Mouse (Mus musculus): ENCODE measurements around the gene Dvl3. TPM values are rescaled to one million over a fixed set of nuclear protein-coding genes. Genes with fewer than 3 reads are reported as not detected.

Gene Dvl3
- polyA plus RNA-seq, 1 experiment: 21.1 TPM

GRCm38 (mm10) chr16:20557381-20557780, 40.6 kb downstream of the Dvl3 start:
- H3K36me3 ChIP-seq (replicated peaks; ENCODE audit: low read length): peaks cover 98% of the 10 kb centered on the region
- TF ChIP-seq GATA1 (IDR thresholded peaks at IDR 0.05; ENCODE audit: borderline replicate concordance, low read length): no peak
- TF ChIP-seq FLI1 (IDR thresholded peaks at IDR 0.05; ENCODE audit: low read length): no peak

GRCm38 (mm10) chr16:20565075-20565474, 48.3 kb downstream of the Dvl3 start:
- peaks cover 22% of the 10 kb centered on the region for H3K27me3 ChIP-seq (replicated peaks)
- H3K4me3 ChIP-seq (replicated peaks): no peak overlapping the region
- H3K9me3 ChIP-seq: no peaks in the 10 kb centered on the region
- no peak for TF ChIP-seq GATA1 (IDR thresholded peaks at IDR 0.05; ENCODE audit: borderline replicate concordance, low read length)
- no peak for TF ChIP-seq FLI1 (IDR thresholded peaks at IDR 0.05; ENCODE audit: low read length)
- H3K36me3 ChIP-seq (replicated peaks; ENCODE audit: low read length): peaks cover 36% of the 10 kb centered on the region
- H3K4me1 ChIP-seq: no peaks in the 10 kb centered on the region

More at GRCm38 (mm10) chr16:20557381-20557780, 40.6 kb downstream of the Dvl3 start:
- Histone ChIP-seq H3K4me1 (peaks cover 7% of the 10 kb centered on the region), H3K4me3 (replicated peaks) (no peak overlapping the region), H3K27me3 (replicated peaks) (no peaks in the 10 kb centered on the region), H3K9me3 (no peaks in the 10 kb centered on the region)

Other genes starting within 250 kb of the Dvl3 start
- 30.1 and 165 TPM in 2 replicates for gene Parl, start 214.6 kb upstream of the Dvl3 start, polyA plus RNA-seq (2012; ENCODE audit: insufficient read depth, low replicate concordance)
- not detected in 2 replicates for gene Cyp2ab1, start 191.6 kb upstream of the Dvl3 start, polyA plus RNA-seq (2012; ENCODE audit: insufficient read depth, low replicate concordance)
- gene Abcc5, start 90.6 kb upstream of the Dvl3 start, polyA plus RNA-seq (2012; ENCODE audit: insufficient read depth, low replicate concordance): 5.3 and 17.1 TPM in 2 replicates
- 5.9 and 9.1 TPM in 2 replicates for gene Eif2b5, start 18.2 kb upstream of the Dvl3 start, polyA plus RNA-seq (2012; ENCODE audit: insufficient read depth, low replicate concordance)
- gene Ap2m1, start 18.5 kb downstream of the Dvl3 start, polyA plus RNA-seq (2012; ENCODE audit: insufficient read depth, low replicate concordance): 49.0 and 228 TPM in 2 replicates
- 24.1 TPM in 1 of 2 replicates, not detected in the other for gene Abcf3, start 31.6 kb downstream of the Dvl3 start, polyA plus RNA-seq (2012; ENCODE audit: insufficient read depth, low replicate concordance)
- not detected in 2 replicates for gene Vwa5b2, start 72.5 kb downstream of the Dvl3 start, polyA plus RNA-seq (2012; ENCODE audit: insufficient read depth, low replicate concordance)
- gene Eef1akmt4, start 94.6 kb downstream of the Dvl3 start, polyA plus RNA-seq (2012; ENCODE audit: insufficient read depth, low replicate concordance): 5.4 and 20.7 TPM in 2 replicates
- not detected in 2 replicates for gene Gm49333, start 94.6 kb downstream of the Dvl3 start, polyA plus RNA-seq (2012; ENCODE audit: insufficient read depth, low replicate concordance)
- 15.2 and 24.9 TPM in 2 replicates for gene Alg3, start 94.8 kb downstream of the Dvl3 start, polyA plus RNA-seq (2012; ENCODE audit: insufficient read depth, low replicate concordance)
- gene Camk2n2, start 104.3 kb downstream of the Dvl3 start, polyA plus RNA-seq (2012; ENCODE audit: insufficient read depth, low replicate concordance): 2.3 and 5.9 TPM in 2 replicates
- 0.48 TPM in 1 of 2 replicates, not detected in the other for gene Ece2, start 112.8 kb downstream of the Dvl3 start, polyA plus RNA-seq (2012; ENCODE audit: insufficient read depth, low replicate concordance)
- gene Psmd2, start 134.7 kb downstream of the Dvl3 start, polyA plus RNA-seq (2012; ENCODE audit: insufficient read depth, low replicate concordance): 33.0 and 128 TPM in 2 replicates
- gene Eif4g1, start 151.3 kb downstream of the Dvl3 start, polyA plus RNA-seq (2012; ENCODE audit: insufficient read depth, low replicate concordance): 247 and 739 TPM in 2 replicates
- 7.9 and 8.6 TPM in 2 replicates for gene Fam131a, start 176.3 kb downstream of the Dvl3 start, polyA plus RNA-seq (2012; ENCODE audit: insufficient read depth, low replicate concordance)
- 2.9 TPM in 1 of 2 replicates, not detected in the other for gene Polr2h, start 200.7 kb downstream of the Dvl3 start, polyA plus RNA-seq (2012; ENCODE audit: insufficient read depth, low replicate concordance)
- 2.1 TPM in 1 of 2 replicates, not detected in the other for gene Clcn2, start 200.8 kb downstream of the Dvl3 start, polyA plus RNA-seq (2012; ENCODE audit: insufficient read depth, low replicate concordance)
- not detected in 2 replicates for gene Chrd, start 216.1 kb downstream of the Dvl3 start, polyA plus RNA-seq (2012; ENCODE audit: insufficient read depth, low replicate concordance)
- not detected in 2 replicates for gene Thpo, start 217.5 kb downstream of the Dvl3 start, polyA plus RNA-seq (2012; ENCODE audit: insufficient read depth, low replicate concordance)